Mouse (Mus musculus) liver, adult 2 months (tissue): ENCODE results near the gene Hnrnpa0. TPM values are rescaled to one million over a fixed set of nuclear protein-coding genes. Genes with fewer than 3 reads are reported as not detected.

ENCODE experiments used
- DNase-seq: peaks from one replicate; pipeline ENCODE4 v3.0.0-alpha.2; 2011; ENCODE audit warnings: low read depth, low spot score; ENCODE audit errors: extremely low read depth
- H3K27ac ChIP-seq: fragments of 200-500 bp; replicated peaks from 2 replicates; pipeline ENCODE4 v1.5.1; 2012; ENCODE audit warnings: low read depth, mild to moderate bottlenecking, control low read depth, inconsistent platforms, low read length; ENCODE audit not compliant: insufficient read depth
- H3K27me3 ChIP-seq: fragments of 200-500 bp; 2 replicates; pipeline ENCODE4 v1.6.1; 2012; ENCODE audit warnings: mild to moderate bottlenecking, moderate library complexity, low read length, inconsistent platforms; ENCODE audit not compliant: control insufficient read depth, insufficient read depth
- H3K36me3 ChIP-seq: fragments of 200-500 bp; 2 replicates; pipeline ENCODE4 v1.6.1; 2012; ENCODE audit warnings: low read length, inconsistent platforms; ENCODE audit not compliant: control insufficient read depth, insufficient read depth
- H3K4me1 ChIP-seq: fragments of 200-500 bp; 2 replicates; pipeline ENCODE4 v1.6.1; 2011; ENCODE audit warnings: low read length; ENCODE audit not compliant: control insufficient read depth, insufficient read depth
- H3K4me3 ChIP-seq: fragments of 200-500 bp; 2 replicates; pipeline ENCODE4 v1.5.1; 2011; ENCODE audit warnings: low read depth, mild to moderate bottlenecking, control low read depth, low read length, moderate library complexity; ENCODE audit not compliant: insufficient read depth
- H3K79me2 ChIP-seq: fragments of 200-500 bp; 2 replicates; pipeline ENCODE4 v1.6.1; 2012; ENCODE audit warnings: inconsistent platforms, mild to moderate bottlenecking, low read length, moderate library complexity; ENCODE audit not compliant: control insufficient read depth, insufficient read depth
- H3K9ac ChIP-seq: fragments of 200-500 bp; 2 replicates; pipeline ENCODE4 v1.6.1; 2012; ENCODE audit warnings: low read depth, mild to moderate bottlenecking, control low read depth, inconsistent platforms, low read length
- CTCF ChIP-seq: fragments of 200-500 bp; IDR thresholded peaks from 2 replicates; pipeline ENCODE4 v1.5.1; 2011; ENCODE audit warnings: low read depth, low read length, control low read depth
- POLR2A ChIP-seq: fragments of 200-500 bp; IDR thresholded peaks from 2 replicates; pipeline ENCODE4 v1.6.1; 2011; ENCODE audit warnings: low read length, control low read depth; ENCODE audit not compliant: insufficient read depth; ENCODE audit errors: extremely low read depth
- WGBS: fragments of 180-500 bp; shearing (Covaris S2); methylation state at CpG from one replicate; pipeline ENCODE4 v1.1.7; 2018; 5-methylcytosine and 5-hydroxymethylcytosine counted together
- polyA plus RNA-seq: library from polyadenylated mRNA; depleted of rRNA; stranded (reverse); fragments of >200 nt; gene quantifications from 2 replicates; pipeline ENCODE4 v1.2.3, GENCODE M21; 2012
- total RNA-seq: library from RNA; depleted of rRNA; stranded (reverse); fragments of >200 nt; gene quantifications from 2 replicates; pipeline ENCODE4 v1.2.3, GENCODE M21; 2014

Hnrnpa0 gene
- total and polyA plus RNA-seq, 2 experiments = 16.1 to 36.0 TPM

- Histone ChIP-seq H3K4me1 (no peaks in the 10 kb centered on the region), H3K36me3 (no peaks in the 10 kb centered on the region), H3K9ac (no peak overlapping the region), H3K27ac (no peak overlapping the region), H3K4me3 (no peak overlapping the region), H3K79me2 (peaks cover 19% of the 10 kb centered on the region; the same call in 1 of the 2 replicates), H3K27me3 (no peaks in the 10 kb centered on the region)
- 68% methylated on average over 13 of the region's 13 CpGs for WGBS
- DNase-seq = peak; percentile 46
- no peak for TF ChIP-seq CTCF
- TF ChIP-seq POLR2A = no peak
Measured at GRCm38 (mm10) chr13:58115227-58115626, 13.1 kb downstream of the Hnrnpa0 start.

- Histone ChIP-seq H3K27ac (peak within 1 kb of the TSS; percentile 34), H3K36me3 (no peaks in the 10 kb centered on the region), H3K27me3 (no peaks in the 10 kb centered on the region), H3K4me1 (no peaks in the 10 kb centered on the region), H3K9ac (peak within 1 kb of the TSS; percentile 64), H3K4me3 (peak within 1 kb of the TSS; percentile 58), H3K79me2 (peaks cover 13% of the 10 kb centered on the region; the same call in 1 of the 2 replicates)
- TF ChIP-seq CTCF = no peak
- no peak for TF ChIP-seq POLR2A
- DNase-seq = no peak
- WGBS = 50% methylated on average over 35 of the region's 35 CpGs
Measured at GRCm38 (mm10) chr13:58113061-58113900, 15.1 kb downstream of the Hnrnpa0 start, which contains the start of gene Klhl3. TSS of gene Klhl3 (minus strand) at chr13:58113592.

GRCm38 (mm10) chr13:58112601-58113041 is 15.7 kb downstream of the Hnrnpa0 start:
- Histone ChIP-seq H3K4me3 (peak overlapping the region; percentile 58), H3K27me3 (no peaks in the 10 kb centered on the region), H3K27ac (peak overlapping the region; percentile 34), H3K79me2 (peaks cover 18% of the 10 kb centered on the region), H3K4me1 (no peaks in the 10 kb centered on the region), H3K9ac (peak overlapping the region; percentile 64), H3K36me3 (no peaks in the 10 kb centered on the region)
- DNase-seq = no peak
- TF ChIP-seq POLR2A (no peak), CTCF (no peak)
- WGBS = 61% methylated on average over 11 of the region's 11 CpGs

DNA sequence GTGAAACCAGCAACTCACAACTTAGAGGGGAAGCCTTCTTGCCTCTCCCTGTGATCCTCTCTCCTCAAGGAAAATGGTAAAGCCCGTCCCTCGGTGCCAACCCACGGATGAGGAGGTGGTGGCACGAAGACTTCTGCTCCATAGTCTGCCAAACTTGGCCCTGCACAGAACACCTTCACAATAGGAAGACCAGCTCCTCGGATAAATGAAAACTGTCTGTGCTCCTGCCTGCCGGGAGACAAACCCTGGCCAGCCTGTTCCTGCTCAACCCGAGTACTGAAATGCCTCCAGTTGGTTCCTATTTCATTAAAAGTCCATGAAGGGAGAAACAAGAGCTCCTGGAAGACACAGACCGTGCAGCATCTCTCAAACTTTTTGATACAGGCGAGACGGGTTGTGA is 16.2 kb downstream of the Hnrnpa0 start:
- WGBS = 77% methylated on average over 10 of the region's 10 CpGs
- Histone ChIP-seq H3K9ac (peak overlapping the region; percentile 4; the same call in 1 of the 2 replicates), H3K36me3 (no peaks in the 10 kb centered on the region), H3K27me3 (no peaks in the 10 kb centered on the region), H3K79me2 (peaks cover 15% of the 10 kb centered on the region), H3K27ac (no peak overlapping the region), H3K4me3 (peak overlapping the region; percentile 25; the same call in 1 of the 2 replicates), H3K4me1 (no peaks in the 10 kb centered on the region)
- TF ChIP-seq POLR2A = no peak
- no peak for TF ChIP-seq CTCF
- no peak for DNase-seq

GRCm38 (mm10) chr13:58111306-58111705 is 17.1 kb downstream of the Hnrnpa0 start:
- H3K4me3 ChIP-seq = no peak overlapping the region
- H3K27me3 ChIP-seq = no peaks in the 10 kb centered on the region
- H3K27ac ChIP-seq = no peak overlapping the region
- DNase-seq = no peak
- no peaks in the 10 kb centered on the region for H3K4me1 ChIP-seq
- H3K36me3 ChIP-seq = no peaks in the 10 kb centered on the region
- H3K79me2 ChIP-seq = peaks cover 17% of the 10 kb centered on the region
- TF ChIP-seq CTCF (no peak), POLR2A (no peak)
- H3K9ac ChIP-seq = no peak overlapping the region
- WGBS = 93% methylated on average over 6 of the region's 6 CpGs

DNA sequence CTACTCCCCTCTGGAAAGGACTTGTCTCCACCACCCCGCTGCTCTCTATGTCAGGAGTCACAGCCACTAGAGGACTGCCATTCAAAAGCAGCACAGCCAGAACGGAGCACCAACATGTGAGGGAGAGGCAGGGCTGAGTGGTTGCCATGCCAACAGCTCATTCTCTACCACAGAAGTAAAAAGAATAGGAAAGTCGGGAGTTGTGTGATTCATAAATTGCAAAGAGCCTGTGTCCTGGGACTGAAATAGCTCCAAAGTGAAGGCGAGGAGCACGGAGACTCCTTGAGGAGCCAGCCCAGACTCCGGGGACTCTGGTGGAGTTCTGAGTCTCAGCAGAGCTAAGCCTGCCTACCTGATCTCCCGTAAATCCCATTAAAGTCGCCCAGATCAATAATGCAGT is 37.7 kb downstream of the Hnrnpa0 start:
- Histone ChIP-seq H3K4me3 (no peak overlapping the region), H3K27me3 (no peaks in the 10 kb centered on the region), H3K79me2 (0 out of 2 replicates have a peak, but pooled peaks cover 2% of the 10 kb centered on the region), H3K36me3 (peaks cover 7% of the 10 kb centered on the region), H3K27ac (no peak overlapping the region), H3K9ac (no peak overlapping the region), H3K4me1 (no peaks in the 10 kb centered on the region)
- DNase-seq = no peak
- WGBS = 83% methylated on average over 8 of the region's 8 CpGs
- TF ChIP-seq CTCF (no peak), POLR2A (no peak)
